Mouse (Mus musculus) right cerebral cortex, postnatal 4 days (tissue): ENCODE measurements at regions not wholly inside any gene's neighbourhood (a gene's known extent, or its start where the extent isn't known, plus 50 kb on each side); places are given as distances from the start of the nearest gene placed in this dataset.
"Not testable (repeated sequence)": the region's sequence is repeated elsewhere in the genome, so short reads cannot be mapped to it uniquely, and the experiment has no call there.

ENCODE experiments used
- DNase-seq: peaks from one replicate; pipeline ENCODE4 v3.0.0-alpha.2; 2022

DNA sequence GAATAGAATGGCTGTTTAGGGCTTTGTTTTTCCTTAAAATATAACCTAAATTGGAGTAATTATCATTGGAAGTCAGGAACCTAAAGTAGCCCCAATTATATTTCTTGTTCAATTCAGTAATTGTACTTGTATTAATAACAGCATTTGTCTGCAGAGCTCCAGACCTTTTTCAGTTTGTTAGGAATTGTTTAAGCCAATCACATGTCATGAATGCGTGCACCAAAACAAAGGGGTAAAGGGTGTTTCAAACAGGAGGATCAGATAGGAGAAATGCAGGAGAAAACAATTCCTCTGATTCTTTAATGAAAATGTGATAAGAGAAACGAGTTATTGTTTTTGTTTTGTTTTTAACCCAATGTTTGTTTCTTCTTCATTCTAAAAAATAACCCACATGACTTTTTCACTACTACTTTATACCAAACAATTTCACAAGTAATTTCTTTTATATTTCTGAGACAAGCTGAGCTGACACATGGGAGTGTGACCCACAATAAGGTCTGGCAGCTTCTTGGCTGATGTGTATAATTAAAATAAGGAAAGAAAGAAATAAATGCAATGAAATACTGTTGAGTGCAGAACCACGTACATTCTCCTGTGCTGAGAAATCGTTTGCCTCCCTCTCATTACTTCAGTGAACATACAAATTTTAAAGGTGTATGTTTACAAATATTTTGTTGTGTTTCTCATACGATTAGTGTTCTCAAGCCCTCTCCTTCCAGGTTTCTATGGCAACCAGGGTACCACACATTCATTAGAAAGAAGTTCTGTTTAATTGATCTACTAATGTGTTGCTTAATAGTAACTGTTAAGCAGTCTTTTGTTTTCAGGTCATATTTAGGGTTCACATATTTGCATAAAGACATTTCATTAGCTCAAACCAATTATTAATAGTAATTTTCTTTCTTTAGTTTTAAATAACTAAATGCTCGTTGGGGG is 397.7 kb downstream of the Isl1 start:
- DNase-seq = no peak

DNA sequence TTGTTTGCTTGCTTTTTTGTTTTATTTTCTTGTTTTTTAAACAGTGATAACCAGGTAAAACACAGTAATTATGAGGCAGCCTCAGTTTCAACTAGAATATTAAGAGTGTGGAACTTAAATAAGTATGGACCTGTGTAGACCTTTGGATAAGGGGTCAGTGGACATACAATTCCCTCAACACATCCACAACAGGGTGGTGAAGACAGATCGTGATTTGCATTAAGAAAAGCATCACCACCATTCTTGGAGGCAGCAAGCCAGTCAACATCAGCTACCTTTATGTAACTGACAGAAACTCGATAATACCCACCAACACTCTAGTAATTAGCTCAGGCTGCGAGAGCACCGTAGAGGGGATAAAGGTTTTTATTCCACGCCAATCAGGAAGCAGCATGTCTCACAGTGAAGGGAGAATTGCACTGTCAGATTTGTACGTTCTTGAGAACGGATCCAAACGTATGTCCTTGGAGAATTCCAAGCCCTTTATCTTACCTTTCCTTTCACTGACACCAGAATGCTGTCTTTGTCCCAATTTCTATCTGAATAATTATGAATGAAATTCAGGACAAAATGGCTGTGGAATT is 398.5 kb downstream of the Isl1 start:
- no peak for DNase-seq

DNA sequence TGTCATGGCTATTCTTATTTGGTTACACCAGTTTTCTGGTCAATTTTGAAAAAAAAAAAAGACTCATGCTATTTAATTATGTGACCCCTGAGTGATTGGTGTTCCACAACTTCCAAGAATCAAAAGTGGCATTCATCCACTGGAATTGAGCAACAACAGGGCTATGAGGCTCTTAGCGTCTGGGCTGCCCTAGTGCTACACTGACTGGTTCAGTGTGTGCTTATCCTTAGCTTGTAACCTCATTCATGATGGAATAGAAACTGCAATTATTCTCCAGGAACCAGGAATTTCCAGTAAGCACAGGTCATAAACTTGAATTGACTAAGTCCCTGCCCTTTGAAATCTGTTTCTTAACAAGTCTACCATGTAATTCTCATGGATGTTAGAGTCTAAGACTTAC is 428.9 kb downstream of the Isl1 start:
- no peak for DNase-seq

GRCm38 (mm10) chr13:115860480-115860879 is 449.0 kb downstream of the Isl1 start:
- DNase-seq = no peak

DNA sequence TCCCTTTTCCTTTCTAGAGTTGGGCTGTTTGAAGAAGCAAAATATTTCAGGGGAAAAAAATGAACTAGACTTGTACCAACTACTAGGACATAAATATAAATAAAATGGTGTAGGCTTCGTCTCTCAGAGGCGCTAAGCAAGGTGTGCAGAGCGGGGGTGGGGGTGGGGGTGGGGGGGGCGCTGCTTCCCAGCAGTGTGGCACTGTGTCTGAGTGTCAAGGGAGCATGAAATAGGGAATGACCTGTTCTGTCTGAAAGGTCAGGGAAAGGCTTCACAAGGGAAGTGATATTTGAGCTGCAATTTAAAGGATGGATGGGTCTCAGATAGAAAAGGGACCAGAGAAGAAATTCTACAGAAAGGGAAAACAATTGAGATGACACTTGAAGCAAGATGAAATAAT is 452.9 kb downstream of the Isl1 start:
- DNase-seq = no peak

DNA sequence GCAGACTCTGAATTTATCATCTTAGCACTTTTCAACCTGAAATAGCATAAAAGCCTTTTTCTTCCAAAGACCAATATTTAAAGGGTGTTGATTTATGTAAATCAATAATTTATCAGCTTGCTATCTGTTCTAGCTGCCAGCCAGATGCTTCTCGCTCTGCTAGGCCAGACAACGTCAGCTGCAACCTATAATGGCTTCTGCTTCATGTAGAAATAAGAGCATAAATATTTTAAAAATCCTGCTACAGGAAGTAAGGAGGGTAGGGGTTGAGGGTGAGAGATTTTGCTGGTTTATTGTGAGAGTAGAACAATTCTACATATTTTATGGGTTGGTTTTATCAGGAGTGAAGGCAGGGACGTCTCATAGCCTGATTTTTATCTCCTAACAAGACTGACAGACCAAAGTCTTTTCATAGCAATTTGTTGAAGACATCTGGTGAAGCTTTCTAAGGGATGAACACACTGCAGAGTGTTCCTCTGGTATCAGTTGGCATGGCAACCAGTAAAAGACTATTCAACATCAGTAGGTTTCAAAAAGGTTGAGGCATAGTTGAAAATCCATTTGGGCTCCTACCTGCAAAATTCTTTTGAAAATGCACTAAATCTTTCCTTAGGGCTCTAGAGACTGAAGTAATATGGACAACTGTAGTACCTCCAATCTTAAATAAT is 456.7 kb downstream of the Isl1 start:
- DNase-seq = no peak

- DNase-seq = no peak
Measured at GRCm38 (mm10) chr13:115843121-115843520, 466.4 kb downstream of the Isl1 start.

GRCm38 (mm10) chr13:115836203-115836768 is 473.2 kb downstream of the Isl1 start:
- no peak for DNase-seq

- DNase-seq = no peak
Measured at GRCm38 (mm10) chr13:115825191-115825590, 484.3 kb downstream of the Isl1 start.

DNA sequence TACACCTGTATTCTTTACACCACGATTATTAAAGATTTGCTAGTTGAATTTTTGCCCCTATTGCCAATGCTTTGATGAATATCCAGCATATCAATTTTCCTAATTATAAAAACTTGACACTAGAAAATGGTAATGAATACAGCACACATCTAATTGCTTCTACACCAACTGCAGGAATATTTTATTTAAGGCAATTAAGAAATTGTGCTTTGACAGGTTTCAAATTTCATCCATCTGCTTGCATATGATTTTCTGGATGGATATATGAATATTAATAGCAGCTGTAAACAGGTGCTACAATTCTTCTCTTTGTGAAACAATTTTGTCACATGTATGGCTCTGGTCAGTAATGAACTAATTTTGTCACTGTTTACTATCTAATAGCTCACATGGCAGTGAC is 487.0 kb downstream of the Isl1 start:
- DNase-seq = no peak

DNA sequence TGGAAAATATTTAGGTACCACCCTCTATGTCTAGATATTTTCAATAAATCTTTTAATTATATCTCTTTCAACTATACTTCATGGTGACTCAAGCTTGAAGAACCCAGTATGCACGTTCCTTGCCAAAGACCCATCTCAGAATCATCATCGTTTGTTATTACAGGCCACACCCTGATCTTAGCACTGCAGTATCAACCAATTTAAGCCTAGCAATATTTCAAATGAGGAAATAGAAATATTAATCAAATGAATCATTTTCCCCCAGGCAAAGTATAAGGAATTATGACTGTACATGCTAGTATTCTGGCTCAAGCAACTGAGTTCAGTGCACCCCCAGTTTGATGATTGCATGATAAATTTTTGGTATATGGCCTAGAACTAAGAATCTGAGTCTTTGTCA is 495.3 kb downstream of the Isl1 start:
- no peak for DNase-seq

GRCm38 (mm10) chr13:115799294-115799693 is 510.2 kb downstream of the Isl1 start:
- no peak for DNase-seq

DNA sequence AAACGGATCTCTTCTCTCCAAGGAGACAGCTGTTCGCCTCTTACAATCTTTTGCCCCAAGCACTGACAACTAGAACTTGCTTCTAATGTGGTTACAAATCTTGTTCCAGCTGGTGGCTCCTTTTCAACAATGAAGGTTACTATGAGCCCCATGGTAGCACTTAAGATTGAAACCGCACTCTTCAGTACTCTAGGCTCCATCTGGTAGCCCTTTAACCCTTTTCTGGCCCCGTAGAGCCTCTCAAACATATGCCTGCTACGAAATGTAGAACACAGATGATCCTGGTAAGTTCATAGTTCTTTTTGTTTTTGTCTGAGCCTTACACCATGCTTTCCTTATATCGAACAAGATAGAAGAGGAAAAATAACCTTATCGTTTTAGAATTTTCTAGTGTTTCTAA is 558.2 kb downstream of the Isl1 start:
- DNase-seq = no peak

GRCm38 (mm10) chr13:115742080-115742479 is 567.4 kb downstream of the Isl1 start:
- DNase-seq = not testable (repeated sequence)

GRCm38 (mm10) chr13:115727986-115728385 is 581.5 kb downstream of the Isl1 start:
- no peak for DNase-seq

- no peak for DNase-seq
Measured at GRCm38 (mm10) chr13:115725356-115725952, 584.0 kb downstream of the Isl1 start.

DNA sequence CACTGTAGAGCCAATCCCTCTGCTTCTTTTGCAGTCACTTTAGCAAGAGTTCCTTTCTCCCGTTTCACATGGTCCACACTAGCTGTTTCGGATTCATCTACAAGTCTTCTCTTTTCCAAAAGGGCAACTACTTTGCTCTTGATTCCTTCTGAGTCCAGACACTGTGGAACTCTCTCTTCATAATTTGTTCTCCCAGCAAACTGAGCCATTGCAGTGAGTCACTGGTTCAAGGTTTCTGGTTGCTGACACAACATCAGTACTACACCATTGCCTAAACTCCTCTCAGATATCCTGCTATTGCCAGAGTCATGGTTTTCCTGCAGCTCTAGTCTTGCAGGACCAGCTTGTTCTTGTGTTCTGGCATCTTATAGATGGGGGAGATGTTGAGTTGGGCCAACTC is 590.2 kb downstream of the Isl1 start:
- no peak for DNase-seq

DNA sequence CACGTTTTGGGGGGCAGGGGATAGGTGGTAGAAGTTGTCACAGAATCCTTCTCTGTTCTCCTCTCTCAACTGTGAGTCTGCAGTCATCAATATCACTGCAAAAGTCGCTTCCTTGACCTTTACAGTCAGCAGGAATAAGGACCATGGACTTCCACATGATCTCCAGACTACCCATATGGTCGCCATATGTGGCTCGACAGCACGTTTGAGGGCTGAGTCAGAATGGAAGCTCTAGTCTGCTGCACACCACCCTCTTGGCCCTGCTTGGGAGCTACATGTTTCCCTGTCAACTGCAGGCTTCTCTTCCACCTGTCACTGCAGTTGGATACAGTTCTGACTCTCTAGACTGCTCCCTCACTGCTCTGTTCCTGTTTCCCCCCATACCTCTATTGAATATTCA is 590.6 kb downstream of the Isl1 start:
- no peak for DNase-seq

GRCm38 (mm10) chr13:115696197-115696596 is 594.4 kb upstream of the Itga1 start:
- DNase-seq = no peak

DNA sequence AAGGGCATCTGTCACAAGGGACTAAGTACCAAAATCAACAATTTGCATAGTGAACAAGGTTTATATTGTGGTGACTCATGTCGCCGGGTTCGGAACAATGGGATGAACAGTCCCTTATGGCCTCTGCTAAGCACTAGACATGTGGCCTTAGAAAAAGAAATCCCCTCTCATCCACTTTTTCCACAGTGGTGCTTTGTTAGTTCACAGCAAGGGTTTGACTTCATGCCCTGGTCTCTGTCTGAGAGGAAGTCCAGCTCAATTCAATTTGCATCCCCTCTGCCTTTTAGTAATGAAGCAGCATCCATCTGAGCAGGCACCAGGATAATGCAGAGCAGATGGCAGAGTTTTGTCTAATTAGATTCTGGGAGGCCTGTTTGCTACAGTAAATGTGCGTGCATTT is 585.7 kb upstream of the Itga1 start:
- DNase-seq = no peak

- DNase-seq = peak; percentile 4
Measured at GRCm38 (mm10) chr13:115679591-115679990, 577.8 kb upstream of the Itga1 start.

GRCm38 (mm10) chr13:115676836-115677235 is 575.1 kb upstream of the Itga1 start:
- no peak for DNase-seq

GRCm38 (mm10) chr13:115673729-115674128 is 572.0 kb upstream of the Itga1 start:
- no peak for DNase-seq
